Mouse (Mus musculus): ENCODE data around the gene Gm49486. TPM values are rescaled to one million over a fixed set of nuclear protein-coding genes. Genes with fewer than 3 reads are reported as not detected.

Gm49486 gene
- polyA plus RNA-seq, 1 experiment from 2014 or later = 1.0 TPM

GRCm38 (mm10) chr15:79280850-79281249 is 51.7 kb downstream of the Gm49486 start:
- Histone ChIP-seq H3K27ac (replicated peaks) (no peak overlapping the region), H3K4me1 (replicated peaks) (no peaks in the 10 kb centered on the region), H3K36me3 (no peaks in the 10 kb centered on the region), H3K9me3 (no peaks in the 10 kb centered on the region), H3K4me2 (no peak overlapping the region), H3K4me3 (no peak overlapping the region), H3K9ac (no peak overlapping the region), H3K27me3 (no peaks in the 10 kb centered on the region)
- ATAC-seq (ENCODE audit: low FRiP score, low read depth) = no peak
- 61% methylated on average over 5 of the region's 5 CpGs for WGBS

- Histone ChIP-seq H3K4me3 (no peak overlapping the region), H3K9me3 (no peaks in the 10 kb centered on the region), H3K9ac (no peak overlapping the region), H3K27me3 (no peaks in the 10 kb centered on the region), H3K4me1 (replicated peaks) (no peaks in the 10 kb centered on the region), H3K36me3 (no peaks in the 10 kb centered on the region), H3K4me2 (no peak overlapping the region), H3K27ac (replicated peaks) (no peak overlapping the region)
- no peak for ATAC-seq (ENCODE audit: low FRiP score, low read depth)
- 85% methylated on average over 1 of the region's 1 CpGs for WGBS
These were observed 52.2 kb downstream of the Gm49486 start for GRCm38 (mm10) chr15:79281389-79281788.

- Histone ChIP-seq H3K4me1 (replicated peaks) (no peaks in the 10 kb centered on the region), H3K9me3 (no peaks in the 10 kb centered on the region), H3K27me3 (no peaks in the 10 kb centered on the region), H3K27ac (replicated peaks) (no peak overlapping the region), H3K9ac (no peak overlapping the region), H3K4me3 (no peak overlapping the region), H3K4me2 (no peak overlapping the region), H3K36me3 (no peaks in the 10 kb centered on the region)
- ATAC-seq (ENCODE audit: low FRiP score, low read depth) = no peak
- 83% methylated on average over 5 of the region's 5 CpGs for WGBS
These were observed 53.2 kb downstream of the Gm49486 start for GRCm38 (mm10) chr15:79282434-79282833.

- WGBS = 84% methylated on average over 4 of the region's 4 CpGs
- Histone ChIP-seq H3K27me3 (no peaks in the 10 kb centered on the region), H3K4me1 (replicated peaks) (no peaks in the 10 kb centered on the region), H3K36me3 (no peaks in the 10 kb centered on the region), H3K4me2 (no peak overlapping the region), H3K4me3 (no peak overlapping the region), H3K9me3 (no peaks in the 10 kb centered on the region), H3K27ac (replicated peaks) (no peak overlapping the region), H3K9ac (no peak overlapping the region)
- ATAC-seq (ENCODE audit: low FRiP score, low read depth) = no peak
These were observed 54.2 kb downstream of the Gm49486 start for GRCm38 (mm10) chr15:79283371-79283770.

- no peaks in the 10 kb centered on the region for H3K4me1 ChIP-seq (replicated peaks)
- no peak for ATAC-seq (ENCODE audit: low FRiP score, low read depth)
- H3K27ac ChIP-seq (replicated peaks) = no peak within 1 kb of the TSS
- no peak within 1 kb of the TSS for H3K9ac ChIP-seq
- H3K4me2 ChIP-seq = no peak within 1 kb of the TSS
- WGBS = 73% methylated on average over 9 of the region's 10 CpGs
- H3K27me3 ChIP-seq = no peaks in the 10 kb centered on the region
- no peak within 1 kb of the TSS for H3K4me3 ChIP-seq
- no peaks in the 10 kb centered on the region for H3K9me3 ChIP-seq
- H3K36me3 ChIP-seq = no peaks in the 10 kb centered on the region
These were observed 56.2 kb downstream of the Gm49486 start, which contains the start of gene Baiap2l2 for GRCm38 (mm10) chr15:79285399-79285798. Gene Baiap2l2, minus strand, starts transcription at chr15:79285537.

GRCm38 (mm10) chr15:79286141-79286540 is 57.0 kb downstream of the Gm49486 start:
- ATAC-seq (ENCODE audit: low FRiP score, low read depth) = no peak
- WGBS = 87% methylated on average over 7 of the region's 7 CpGs

GRCm38 (mm10) chr15:79287091-79287490 is 57.9 kb downstream of the Gm49486 start:
- Histone ChIP-seq H3K9ac (no peak overlapping the region), H3K4me2 (no peak overlapping the region), H3K4me3 (no peak overlapping the region), H3K27ac (replicated peaks) (no peak overlapping the region), H3K27me3 (no peaks in the 10 kb centered on the region), H3K4me1 (replicated peaks) (no peaks in the 10 kb centered on the region), H3K36me3 (no peaks in the 10 kb centered on the region), H3K9me3 (no peaks in the 10 kb centered on the region)
- 94% methylated on average over 7 of the region's 7 CpGs for WGBS
- no peak for ATAC-seq (ENCODE audit: low FRiP score, low read depth)

More at GRCm38 (mm10) chr15:79286141-79286540, 57.0 kb downstream of the Gm49486 start:
- Histone ChIP-seq H3K9me3 (no peaks in the 10 kb centered on the region), H3K27me3 (no peaks in the 10 kb centered on the region), H3K4me3 (no peak overlapping the region), H3K4me2 (no peak overlapping the region), H3K4me1 (replicated peaks) (no peaks in the 10 kb centered on the region), H3K27ac (replicated peaks) (no peak overlapping the region), H3K9ac (no peak overlapping the region), H3K36me3 (no peaks in the 10 kb centered on the region)

GRCm38 (mm10) chr15:79288387-79288786 is 59.2 kb downstream of the Gm49486 start:
- ATAC-seq (ENCODE audit: low FRiP score, low read depth) = no peak
- H3K27me3 ChIP-seq = no peaks in the 10 kb centered on the region
- H3K9me3 ChIP-seq = no peaks in the 10 kb centered on the region
- H3K4me1 ChIP-seq (replicated peaks) = no peaks in the 10 kb centered on the region
- H3K4me3 ChIP-seq = no peak overlapping the region
- H3K9ac ChIP-seq = no peak overlapping the region
- 88% methylated on average over 3 of the region's 3 CpGs for WGBS
- no peak overlapping the region for H3K27ac ChIP-seq (replicated peaks)
- no peak overlapping the region for H3K4me2 ChIP-seq
- H3K36me3 ChIP-seq = no peaks in the 10 kb centered on the region

- Histone ChIP-seq H3K9ac (no peak overlapping the region), H3K27ac (replicated peaks) (no peak overlapping the region), H3K27me3 (no peaks in the 10 kb centered on the region), H3K4me1 (replicated peaks) (no peaks in the 10 kb centered on the region), H3K4me3 (no peak overlapping the region), H3K36me3 (no peaks in the 10 kb centered on the region), H3K4me2 (no peak overlapping the region), H3K9me3 (no peaks in the 10 kb centered on the region)
- 91% methylated on average over 12 of the region's 12 CpGs for WGBS
- no peak for ATAC-seq (ENCODE audit: low FRiP score, low read depth)
These were observed 60.2 kb downstream of the Gm49486 start for GRCm38 (mm10) chr15:79289441-79289840.

- Histone ChIP-seq H3K9me3 (no peaks in the 10 kb centered on the region), H3K4me3 (no peak overlapping the region), H3K27me3 (no peaks in the 10 kb centered on the region), H3K27ac (replicated peaks) (no peak overlapping the region), H3K9ac (no peak overlapping the region), H3K4me2 (no peak overlapping the region), H3K36me3 (no peaks in the 10 kb centered on the region), H3K4me1 (replicated peaks) (no peaks in the 10 kb centered on the region)
- ATAC-seq (ENCODE audit: low FRiP score, low read depth) = no peak
- WGBS = 76% methylated on average over 3 of the region's 3 CpGs
These were observed 61.1 kb downstream of the Gm49486 start for GRCm38 (mm10) chr15:79290340-79290739.

- Histone ChIP-seq H3K9ac (no peak overlapping the region), H3K27ac (replicated peaks) (no peak overlapping the region), H3K4me2 (no peak overlapping the region), H3K9me3 (no peaks in the 10 kb centered on the region), H3K4me1 (replicated peaks) (no peaks in the 10 kb centered on the region), H3K27me3 (no peaks in the 10 kb centered on the region), H3K36me3 (no peaks in the 10 kb centered on the region), H3K4me3 (no peak overlapping the region)
- ATAC-seq (ENCODE audit: low FRiP score, low read depth) = no peak
- WGBS = 90% methylated on average over 9 of the region's 9 CpGs
These were observed 63.6 kb downstream of the Gm49486 start for GRCm38 (mm10) chr15:79292779-79293178.

GRCm38 (mm10) chr15:79298553-79298952 is 69.4 kb downstream of the Gm49486 start:
- Histone ChIP-seq H3K27me3 (no peaks in the 10 kb centered on the region), H3K27ac (replicated peaks) (no peak overlapping the region), H3K9me3 (no peaks in the 10 kb centered on the region), H3K4me1 (replicated peaks) (no peaks in the 10 kb centered on the region), H3K4me3 (no peak overlapping the region), H3K4me2 (no peak overlapping the region), H3K36me3 (no peaks in the 10 kb centered on the region), H3K9ac (no peak overlapping the region)
- 86% methylated on average over 6 of the region's 6 CpGs for WGBS
- no peak for ATAC-seq (ENCODE audit: low FRiP score, low read depth)

GRCm38 (mm10) chr15:79299563-79300155 is 70.5 kb downstream of the Gm49486 start:
- ATAC-seq (ENCODE audit: low FRiP score, low read depth) = no peak
- Histone ChIP-seq H3K27me3 (no peaks in the 10 kb centered on the region), H3K27ac (replicated peaks) (no peak overlapping the region), H3K9me3 (no peaks in the 10 kb centered on the region), H3K4me2 (no peak overlapping the region), H3K4me1 (replicated peaks) (no peaks in the 10 kb centered on the region), H3K4me3 (no peak overlapping the region), H3K36me3 (no peaks in the 10 kb centered on the region), H3K9ac (no peak overlapping the region)
- WGBS = 81% methylated on average over 2 of the region's 2 CpGs

Data from hindbrain, embryonic 15.5 days (tissue).